In the genomic region with DNA sequence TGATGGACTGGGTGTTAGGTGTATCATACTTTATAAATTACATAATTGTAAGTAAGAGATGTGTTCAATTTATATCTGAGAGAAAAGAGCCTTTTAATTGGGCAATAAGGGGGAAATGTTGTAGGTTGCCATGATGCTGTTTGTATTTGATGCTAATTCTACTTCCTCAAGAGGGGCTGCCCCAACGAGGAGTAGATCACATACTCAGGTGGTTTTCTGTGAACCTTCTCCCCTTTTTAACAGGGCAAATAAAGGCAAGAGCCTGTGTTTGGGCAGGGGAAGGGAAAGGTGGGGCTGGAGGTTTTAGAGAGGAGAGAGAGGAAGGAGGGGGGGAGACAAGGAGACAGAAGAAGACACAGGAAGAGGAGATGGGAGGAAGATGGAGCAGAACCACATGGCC, we compare ENCODE assay signal across 27 mouse cellular contexts. TPM values are rescaled to one million over a fixed set of nuclear protein-coding genes. Genes with fewer than 3 reads are reported as not detected.
DNase-seq lines count a peak whose midpoint lies in the region; ATAC-seq and TF ChIP-seq lines count a peak whose summit lies in the region.
"Had no signal": no experiment of that assay in that cellular context is flagged by ENCODE, and none has a peak within 500 bp of the region (broad histone marks: within the 10 kb centered on the region; RNA-seq: fewer than 3 reads in every experiment).

No protein-coding gene starts in this region.

- dilution Hi-C loops in CH12.LX (cut with MboI; ENCODE audit: extremely low pct_ligation_motif_present, extremely low pct_unique_long_range_greater_than_20kb, low sequenced_read_pairs), result no loop called here

- H3K27me3 ChIP-seq in forebrain, embryonic 11.5 days (ENCODE audit: control insufficient read depth, insufficient read depth, low read length), result no peaks in the 10 kb centered on the region
- H3K27me3 ChIP-seq in forebrain, embryonic 15.5 days, result no peaks in the 10 kb centered on the region
- H3K27me3 ChIP-seq in midbrain, embryonic 10.5 days (ENCODE audit: low read depth, poor library complexity, severe bottlenecking), result no peaks in the 10 kb centered on the region
- no peaks in the 10 kb centered on the region for H3K27me3 ChIP-seq in midbrain, embryonic 15.5 days (replicated peaks)
- H3K27me3 ChIP-seq in CH12.LX (replicated peaks), result no peaks in the 10 kb centered on the region
- H3K27me3 ChIP-seq: embryonic facial prominence, embryonic 13.5 days; heart, embryonic 12.5 days; heart, embryonic 15.5 days; hindbrain, embryonic 13.5 days had no signal

- H3K4me3 ChIP-seq in forebrain, embryonic 11.5 days (ENCODE audit: low read depth, low read length), result no peak overlapping the region
- no peak overlapping the region for H3K4me3 ChIP-seq in forebrain, embryonic 15.5 days
- no peak overlapping the region for H3K4me3 ChIP-seq in midbrain, embryonic 10.5 days
- H3K4me3 ChIP-seq in midbrain, embryonic 15.5 days, result no peak overlapping the region
- no peak overlapping the region for H3K4me3 ChIP-seq in CH12.LX (replicated peaks in 1 of 3; ENCODE audit: low read depth in 2 of 3, low read length in 2 of 3, poor library complexity in 1 of 3)
- H3K4me3 ChIP-seq: embryonic facial prominence, embryonic 10.5 days; embryonic facial prominence, embryonic 13.5 days; erythroblast, embryonic 14.5 days; heart, embryonic 12.5 days; heart, embryonic 15.5 days; hindbrain, embryonic 10.5 days; hindbrain, embryonic 13.5 days had no signal

- H3K4me2 ChIP-seq in forebrain, embryonic 11.5 days (ENCODE audit: low read depth, low read length, severe bottlenecking), result no peak overlapping the region
- no peak overlapping the region for H3K4me2 ChIP-seq in forebrain, embryonic 15.5 days (replicated peaks)
- H3K4me2 ChIP-seq in midbrain, embryonic 15.5 days, result no peak overlapping the region
- H3K4me2 ChIP-seq in CH12.LX (ENCODE audit: insufficient read depth, low read depth, poor library complexity, severe bottlenecking), result no peak overlapping the region
- H3K4me2 ChIP-seq: embryonic facial prominence, embryonic 13.5 days; heart, embryonic 12.5 days; heart, embryonic 15.5 days; hindbrain, embryonic 13.5 days had no signal

- TF ChIP-seq POLR2A in CH12.LX (IDR thresholded peaks at IDR 0.05; ENCODE audit: low read depth, low read length), result no peak

- peaks cover 29% of the 10 kb centered on the region for H3K4me1 ChIP-seq in forebrain, embryonic 11.5 days (replicated peaks; ENCODE audit: control insufficient read depth, insufficient read depth, low read length)
- H3K4me1 ChIP-seq in forebrain, embryonic 15.5 days, result peaks cover 41% of the 10 kb centered on the region
- peaks cover 64% of the 10 kb centered on the region for H3K4me1 ChIP-seq in midbrain, embryonic 10.5 days
- peaks cover 39% of the 10 kb centered on the region for H3K4me1 ChIP-seq in midbrain, embryonic 15.5 days
- H3K4me1 ChIP-seq in CH12.LX (ENCODE audit: control insufficient read depth in 1 of 2, insufficient read depth in 2 of 2), result peaks cover 20 to 49% of the 10 kb centered on the region in 2 experiments

- TF ChIP-seq RAD21 in CH12.LX (IDR thresholded peaks at IDR 0.05; ENCODE audit: low read depth, low read length), result no peak

- TF ChIP-seq CTCF in CH12.LX (conservative IDR thresholded peaks at IDR 0.05 in 1 of 2, IDR thresholded peaks at IDR 0.05 in 1 of 2; ENCODE audit: low read depth in 2 of 2, low read length in 2 of 2), result no peak

- no peak for ATAC-seq in forebrain, embryonic 11.5 days (replicated peaks; ENCODE audit: low FRiP score)
- ATAC-seq in forebrain, embryonic 15.5 days (replicated peaks), result no peak
- ATAC-seq in midbrain, embryonic 15.5 days (replicated peaks), result no peak
- ATAC-seq in megakaryocyte-erythroid progenitor cell, adult 5-6 weeks (replicated peaks; ENCODE audit: low FRiP score, low TSS enrichment, poor library complexity, severe bottlenecking), result no peak
- ATAC-seq: activated CD4-positive, CD25-positive, alpha-beta regulatory T cell, adult 4 months; hindbrain, embryonic 16.5 days; intestine, embryonic 16.5 days had no signal

- H3K36me3 ChIP-seq in forebrain, embryonic 11.5 days (ENCODE audit: control insufficient read depth, insufficient read depth, low read length), result peaks cover 17% of the 10 kb centered on the region
- H3K36me3 ChIP-seq in forebrain, embryonic 15.5 days, result peaks cover 23% of the 10 kb centered on the region
- H3K36me3 ChIP-seq in midbrain, embryonic 10.5 days, result peaks cover 81% of the 10 kb centered on the region
- H3K36me3 ChIP-seq in midbrain, embryonic 15.5 days (replicated peaks), result peaks cover 18% of the 10 kb centered on the region
- H3K36me3 ChIP-seq in CH12.LX (replicated peaks in 1 of 2; ENCODE audit: control insufficient read depth in 1 of 2, insufficient read depth in 1 of 2, low read length in 1 of 2), result peaks cover 31 to 51% of the 10 kb centered on the region in 2 experiments

- 53% methylated on average over 1 of the region's 1 CpGs for WGBS in forebrain, embryonic 11.5 days
- 51% methylated on average over 1 of the region's 1 CpGs for WGBS in forebrain, embryonic 15.5 days
- 84% methylated on average over 1 of the region's 1 CpGs for WGBS in midbrain, embryonic 10.5 days
- WGBS in midbrain, embryonic 15.5 days, result 62% methylated on average over 1 of the region's 1 CpGs

- no peak for TF ChIP-seq EP300 in CH12.LX (IDR thresholded peaks at IDR 0.05; ENCODE audit: low read length)

- in situ Hi-C loops in CH12.LX (cut with MboI; ENCODE audit: low pct_ligation_motif_present, low pct_unique_long_range_greater_than_20kb, low sequenced_read_pairs), result no loop called here

- H3K27ac ChIP-seq in forebrain, embryonic 11.5 days (ENCODE audit: low read depth, low read length), result no peak overlapping the region
- no peak overlapping the region for H3K27ac ChIP-seq in forebrain, embryonic 15.5 days (replicated peaks)
- H3K27ac ChIP-seq in midbrain, embryonic 10.5 days (replicated peaks), result no peak overlapping the region
- H3K27ac ChIP-seq in midbrain, embryonic 15.5 days, result no peak overlapping the region
- H3K27ac ChIP-seq in CH12.LX (ENCODE audit: insufficient read depth, low read depth), result no peak overlapping the region
- H3K27ac ChIP-seq: embryonic facial prominence, embryonic 10.5 days; embryonic facial prominence, embryonic 13.5 days; heart, embryonic 15.5 days; hindbrain, embryonic 10.5 days; hindbrain, embryonic 13.5 days had no signal

- peak; percentile 1 for DNase-seq in forebrain, embryonic 11.5 days (ENCODE audit: low spot score)
- DNase-seq in midbrain, embryonic 10.5 days (ENCODE audit: low spot score), result peak; percentile 7
- no peak for DNase-seq in CH12.LX (ENCODE audit: extremely low read depth)
- DNase-seq in yolk sac, embryonic 10.5 days (ENCODE audit: low spot score), result no peak
- DNase-seq: adrenal gland, adult 8-10 months; adrenal gland, postnatal 36 days; B cell, adult 2 months; cerebellum, adult 9-11 months; embryo, embryonic 11 days; gastrocnemius, postnatal 25 days; heart, adult 18-20 months; heart, postnatal 10 days; heart, postnatal 36 days had no signal

- H3K79me2 ChIP-seq in CH12.LX (replicated peaks; ENCODE audit: control insufficient read depth, extremely low read depth, insufficient read depth, poor library complexity, severe bottlenecking), result peaks cover 28% of the 10 kb centered on the region

- no peak overlapping the region for H3K9ac ChIP-seq in forebrain, embryonic 11.5 days (ENCODE audit: low read length)
- H3K9ac ChIP-seq in forebrain, embryonic 15.5 days (replicated peaks), result no peak overlapping the region
- H3K9ac ChIP-seq in midbrain, embryonic 15.5 days, result no peak overlapping the region
- H3K9ac ChIP-seq in CH12.LX (ENCODE audit: insufficient read depth, low read depth), result no peak overlapping the region
- H3K9ac ChIP-seq: embryonic facial prominence, embryonic 13.5 days; heart, embryonic 12.5 days; heart, embryonic 15.5 days; hindbrain, embryonic 13.5 days had no signal

- H3K9me3 ChIP-seq in forebrain, embryonic 11.5 days (ENCODE audit: control insufficient read depth, low read length), result no peaks in the 10 kb centered on the region
- H3K9me3 ChIP-seq in forebrain, embryonic 15.5 days, result no peaks in the 10 kb centered on the region
- H3K9me3 ChIP-seq in midbrain, embryonic 10.5 days (replicated peaks), result no peaks in the 10 kb centered on the region
- no peaks in the 10 kb centered on the region for H3K9me3 ChIP-seq in midbrain, embryonic 15.5 days
- no peaks in the 10 kb centered on the region for H3K9me3 ChIP-seq in CH12.LX (replicated peaks; ENCODE audit: low read length)
- H3K9me3 ChIP-seq: embryonic facial prominence, embryonic 10.5 days; embryonic facial prominence, embryonic 13.5 days; heart, embryonic 12.5 days; heart, embryonic 15.5 days; hindbrain, embryonic 10.5 days; hindbrain, embryonic 13.5 days had no signal

TF ChIP-seq in CH12.LX, 34 proteins besides CTCF, POLR2A, EP300 and RAD21:
- no peak for TF ChIP-seq BHLHE40 (IDR thresholded peaks at IDR 0.05; ENCODE audit: low read depth, low read length)
- TF ChIP-seq CHD2 (IDR thresholded peaks at IDR 0.05; ENCODE audit: low read length), result no peak
- TF ChIP-seq MAX (IDR thresholded peaks at IDR 0.05; ENCODE audit: low read length), result 0 out of 2 replicates have a peak, but pooled peaks have one; percentile 21
- 0 out of 2 replicates have a peak, but pooled peaks have one; percentile 10 for TF ChIP-seq ELF1 (IDR thresholded peaks at IDR 0.05; ENCODE audit: low read depth, low read length)
- TF ChIP-seq MAZ (IDR thresholded peaks at IDR 0.05; ENCODE audit: low read depth, low read length), result 0 out of 2 replicates have a peak, but pooled peaks have one; percentile 30
- 0 out of 2 replicates have a peak, but pooled peaks have one; percentile 8 for TF ChIP-seq ETS1 (conservative IDR thresholded peaks at IDR 0.05; ENCODE audit: low read depth, low read length)

RNA-seq across cellular contexts. Expression of a gene that starts 14.3 kb away (rescaled TPM):
- 0.56 TPM in 2 replicates for polyA plus RNA-seq in forebrain, embryonic 11.5 days (2014; fragmentation: Nextera tagmentation; extraction: Ambion mirVana)
- 0.45 and 0.61 TPM in 2 replicates for polyA plus RNA-seq in forebrain, embryonic 15.5 days (2015; fragmentation: Nextera tagmentation; extraction: Ambion mirVana)
- 0.10 and 0.24 TPM in 2 replicates for polyA plus RNA-seq in midbrain, embryonic 10.5 days (2016; fragmentation: Nextera tagmentation; extraction: Ambion mirVana)
- 0.28 and 0.34 TPM in 2 replicates for polyA plus RNA-seq in midbrain, embryonic 15.5 days (2015; fragmentation: Nextera tagmentation; extraction: Ambion mirVana)
- total RNA-seq in CH12.LX (2012; rRNA removed), result 0.04 TPM in 2 replicates
- not detected in 2 replicates for total RNA-seq in CH12.LX (2014; rRNA removed)
- 0.07 and 0.11 TPM in 2 replicates for polyA plus RNA-seq in CH12.LX (2012; ENCODE audit: insufficient read length, low read depth)
- total RNA-seq in megakaryocyte-erythroid progenitor cell, adult 5-6 weeks (2014; fragmentation: Nextera tagmentation), result 0.31 TPM in 1 of 2 replicates, not detected in the other
- total RNA-seq in megakaryocyte-erythroid progenitor cell, adult 5-6 weeks (2017), result not detected in 2 replicates
- total RNA-seq: gastrocnemius, adult 8-10 months had no signal
- polyA plus RNA-seq: activated CD4-positive, CD25-positive, alpha-beta regulatory T cell, adult 4 months; erythroblast, embryonic 14.5 days; heart, embryonic 15.5 days had no signal

Comparison
In these comparisons a context has a peak if more than half of its experiments do, and no peak if none do; other contexts are left out.
1. DNase-seq: peak in forebrain, embryonic 11.5 days (single experiment) and midbrain, embryonic 10.5 days (single experiment); none in CH12.LX (single experiment) and yolk sac, embryonic 10.5 days (single experiment).